Mouse (Mus musculus): ENCODE measurements around the gene Spns2. TPM values are rescaled to one million over a fixed set of nuclear protein-coding genes. Genes with fewer than 3 reads are reported as not detected.

Spns2 gene
- polyA plus RNA-seq, 1 experiment from 2014 or later = 4.1 TPM

GRCm38 (mm10) chr11:72476074-72476625, 13.6 kb downstream of the Spns2 start:
- 52% methylated on average over 7 of the region's 7 CpGs for WGBS (ENCODE audit: insufficient replicate concordance)
- DNase-seq = no peak
- H3K4me2 ChIP-seq (ENCODE audit: low read depth, low read length) = 0 out of 2 replicates have a peak overlapping the region, but pooled peaks have one; percentile 39
- no peak for ATAC-seq
- no peaks in the 10 kb centered on the region for H3K9me3 ChIP-seq (ENCODE audit: low read length)
- H3K9ac ChIP-seq (replicated peaks) = no peak overlapping the region
- no peak for TF ChIP-seq CTCF (IDR thresholded peaks at IDR 0.05; ENCODE audit: low read depth)
- TF ChIP-seq EP300 (IDR thresholded peaks at IDR 0.05; ENCODE audit: low read depth) = no peak
- H3K4me3 ChIP-seq (ENCODE audit: low read depth, low read length) = no peak overlapping the region
- H3K27me3 ChIP-seq (ENCODE audit: insufficient read depth, low read length) = no peaks in the 10 kb centered on the region
- H3K4me1 ChIP-seq (ENCODE audit: insufficient read depth) = peaks cover 52% of the 10 kb centered on the region
- no peaks in the 10 kb centered on the region for H3K36me3 ChIP-seq (replicated peaks; ENCODE audit: insufficient read depth, low read length)
- H3K27ac ChIP-seq (ENCODE audit: low read depth) = peak overlapping the region; percentile 73; the same call in 1 of the 2 replicates

- peak overlapping the region; percentile 73 for H3K27ac ChIP-seq (ENCODE audit: low read depth)
- H3K9ac ChIP-seq (replicated peaks) = 0 out of 2 replicates have a peak overlapping the region, but pooled peaks have one; percentile 8
- no peaks in the 10 kb centered on the region for H3K36me3 ChIP-seq (replicated peaks; ENCODE audit: insufficient read depth, low read length)
- WGBS (ENCODE audit: insufficient replicate concordance) = 29% methylated on average over 7 of the region's 7 CpGs
- no peak for DNase-seq
- H3K9me3 ChIP-seq (ENCODE audit: low read length) = no peaks in the 10 kb centered on the region
- TF ChIP-seq CTCF (IDR thresholded peaks at IDR 0.05; ENCODE audit: low read depth) (no peak), EP300 (IDR thresholded peaks at IDR 0.05; ENCODE audit: low read depth) (no peak)
- H3K4me2 ChIP-seq (ENCODE audit: low read depth, low read length) = peak overlapping the region; percentile 39; the same call in 1 of the 2 replicates
- peaks cover 54% of the 10 kb centered on the region for H3K4me1 ChIP-seq (ENCODE audit: insufficient read depth)
- no peaks in the 10 kb centered on the region for H3K27me3 ChIP-seq (ENCODE audit: insufficient read depth, low read length)
- ATAC-seq = peak; percentile 48
- no peak overlapping the region for H3K4me3 ChIP-seq (ENCODE audit: low read depth, low read length)
Measured at GRCm38 (mm10) chr11:72475408-72475807, 14.3 kb downstream of the Spns2 start.

GRCm38 (mm10) chr11:72474926-72475325, 14.8 kb downstream of the Spns2 start:
- H3K9ac ChIP-seq (replicated peaks) = peak overlapping the region; percentile 44
- H3K27ac ChIP-seq (ENCODE audit: low read depth) = peak overlapping the region; percentile 73
- no peaks in the 10 kb centered on the region for H3K9me3 ChIP-seq (ENCODE audit: low read length)
- TF ChIP-seq EP300 (IDR thresholded peaks at IDR 0.05; ENCODE audit: low read depth) = peak; percentile 21; the same call in 1 of the 2 replicates
- TF ChIP-seq CTCF (IDR thresholded peaks at IDR 0.05; ENCODE audit: low read depth) = no peak
- H3K27me3 ChIP-seq (ENCODE audit: insufficient read depth, low read length) = no peaks in the 10 kb centered on the region
- H3K4me1 ChIP-seq (ENCODE audit: insufficient read depth) = peaks cover 59% of the 10 kb centered on the region
- DNase-seq = peak; percentile 47
- 34% methylated on average over 3 of the region's 3 CpGs for WGBS (ENCODE audit: insufficient replicate concordance)
- peak overlapping the region; percentile 47; the same call in 1 of the 2 replicates for H3K4me2 ChIP-seq (ENCODE audit: low read depth, low read length)
- H3K36me3 ChIP-seq (replicated peaks; ENCODE audit: insufficient read depth, low read length) = no peaks in the 10 kb centered on the region
- peak; percentile 88 for ATAC-seq
- no peak overlapping the region for H3K4me3 ChIP-seq (ENCODE audit: low read depth, low read length)

DNA sequence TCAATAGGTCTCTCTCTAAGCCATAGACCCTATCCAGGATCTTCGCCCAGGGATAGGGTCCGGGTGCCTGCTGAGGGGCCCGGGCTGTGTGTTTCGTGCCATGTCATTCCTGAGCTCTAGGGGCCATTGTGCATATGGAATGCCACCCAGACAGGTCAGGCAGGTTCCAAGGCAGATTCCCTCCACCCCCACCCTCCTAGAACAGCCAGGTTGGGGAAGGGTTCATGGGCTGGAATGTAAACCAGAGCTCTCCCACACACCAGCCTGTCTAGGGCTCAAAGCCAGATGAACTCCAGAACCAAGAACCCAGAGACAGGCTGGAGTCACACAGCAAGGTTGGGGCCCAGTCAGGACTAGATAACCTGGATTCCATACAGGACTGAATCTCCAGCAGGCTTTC, 16.2 kb downstream of the Spns2 start:
- Histone ChIP-seq H3K9me3 (ENCODE audit: low read length) (no peaks in the 10 kb centered on the region), H3K27me3 (ENCODE audit: insufficient read depth, low read length) (no peaks in the 10 kb centered on the region), H3K4me1 (ENCODE audit: insufficient read depth) (peaks cover 73% of the 10 kb centered on the region), H3K27ac (ENCODE audit: low read depth) (no peak overlapping the region; the same call in 1 of the 2 replicates), H3K36me3 (replicated peaks; ENCODE audit: insufficient read depth, low read length) (no peaks in the 10 kb centered on the region), H3K9ac (replicated peaks) (no peak overlapping the region), H3K4me2 (ENCODE audit: low read depth, low read length) (no peak overlapping the region), H3K4me3 (ENCODE audit: low read depth, low read length) (no peak overlapping the region)
- no peak for TF ChIP-seq EP300 (IDR thresholded peaks at IDR 0.05; ENCODE audit: low read depth)
- no peak for TF ChIP-seq CTCF (IDR thresholded peaks at IDR 0.05; ENCODE audit: low read depth)
- no peak for DNase-seq
- WGBS (ENCODE audit: insufficient replicate concordance) = 80% methylated on average over 4 of the region's 4 CpGs
- ATAC-seq = no peak

GRCm38 (mm10) chr11:72471381-72471780, 18.3 kb downstream of the Spns2 start:
- peaks cover 83% of the 10 kb centered on the region for H3K4me1 ChIP-seq (ENCODE audit: insufficient read depth)

GRCm38 (mm10) chr11:72470004-72470403, 19.7 kb downstream of the Spns2 start:
- no peaks in the 10 kb centered on the region for H3K9me3 ChIP-seq (ENCODE audit: low read length)
- 34% methylated on average over 4 of the region's 4 CpGs for WGBS (ENCODE audit: insufficient replicate concordance)
- peak overlapping the region; percentile 63 for H3K27ac ChIP-seq (ENCODE audit: low read depth)
- no peak for DNase-seq
- no peak overlapping the region for H3K4me3 ChIP-seq (ENCODE audit: low read depth, low read length)
- no peak overlapping the region for H3K4me2 ChIP-seq (ENCODE audit: low read depth, low read length)
- H3K36me3 ChIP-seq (replicated peaks; ENCODE audit: insufficient read depth, low read length) = no peaks in the 10 kb centered on the region
- H3K9ac ChIP-seq (replicated peaks) = no peak overlapping the region
- H3K27me3 ChIP-seq (ENCODE audit: insufficient read depth, low read length) = no peaks in the 10 kb centered on the region
- no peak for ATAC-seq
- peaks cover 77% of the 10 kb centered on the region for H3K4me1 ChIP-seq (ENCODE audit: insufficient read depth)
- TF ChIP-seq CTCF (IDR thresholded peaks at IDR 0.05; ENCODE audit: low read depth) (no peak), EP300 (IDR thresholded peaks at IDR 0.05; ENCODE audit: low read depth) (no peak)

More at GRCm38 (mm10) chr11:72471381-72471780, 18.3 kb downstream of the Spns2 start:
- Histone ChIP-seq H3K4me2 (ENCODE audit: low read depth, low read length) (no peak overlapping the region), H3K9ac (replicated peaks) (no peak overlapping the region), H3K27me3 (ENCODE audit: insufficient read depth, low read length) (no peaks in the 10 kb centered on the region), H3K36me3 (replicated peaks; ENCODE audit: insufficient read depth, low read length) (no peaks in the 10 kb centered on the region), H3K9me3 (ENCODE audit: low read length) (no peaks in the 10 kb centered on the region), H3K4me3 (ENCODE audit: low read depth, low read length) (no peak overlapping the region), H3K27ac (ENCODE audit: low read depth) (no peak overlapping the region)
- TF ChIP-seq EP300 (IDR thresholded peaks at IDR 0.05; ENCODE audit: low read depth) (no peak), CTCF (IDR thresholded peaks at IDR 0.05; ENCODE audit: low read depth) (no peak)
- 84% methylated on average over 6 of the region's 6 CpGs for WGBS (ENCODE audit: insufficient replicate concordance)
- DNase-seq (no peak), ATAC-seq (no peak)

All from liver, postnatal 0 days (tissue).